Mouse (Mus musculus) left cerebral cortex, adult 11 months (tissue): ENCODE measurements at regions not wholly inside any gene's neighbourhood (a gene's known extent, or its start where the extent isn't known, plus 50 kb on each side); places are given as distances from the start of the nearest gene placed in this dataset.

ENCODE experiments used
- DNase-seq: peaks from one replicate; pipeline ENCODE4 v3.0.0; 2022; ENCODE audit warnings: low spot score

- DNase-seq: no peak
Measured at GRCm38 (mm10) chr1:33044388-33044787, 497.3 kb upstream of the Gm5415 start.

GRCm38 (mm10) chr1:33042424-33042823 is 495.3 kb upstream of the Gm5415 start:
- DNase-seq: no peak

GRCm38 (mm10) chr1:33040740-33041139 is 493.6 kb upstream of the Gm5415 start:
- DNase-seq: no peak

- DNase-seq: no peak
Measured at GRCm38 (mm10) chr1:33031991-33032390, 484.9 kb upstream of the Gm5415 start.

GRCm38 (mm10) chr1:33026683-33027415 is 479.8 kb upstream of the Gm5415 start:
- DNase-seq: no peak

GRCm38 (mm10) chr1:33025379-33025778 is 478.3 kb upstream of the Gm5415 start:
- DNase-seq: no peak

- no peak for DNase-seq
Measured at GRCm38 (mm10) chr1:33022852-33023251, 475.8 kb upstream of the Gm5415 start.

GRCm38 (mm10) chr1:33003992-33004391 is 456.9 kb upstream of the Gm5415 start:
- no peak for DNase-seq

- DNase-seq: no peak
Measured at GRCm38 (mm10) chr1:32964957-32965356, 417.9 kb upstream of the Gm5415 start.

- no peak for DNase-seq
Measured at GRCm38 (mm10) chr1:32959316-32959715, 412.2 kb upstream of the Gm5415 start.

- no peak for DNase-seq
Measured at GRCm38 (mm10) chr1:32946254-32946653, 399.2 kb upstream of the Gm5415 start.

GRCm38 (mm10) chr1:32930381-32930780 is 383.3 kb upstream of the Gm5415 start:
- DNase-seq: no peak

GRCm38 (mm10) chr1:32902437-32902836 is 355.3 kb upstream of the Gm5415 start:
- DNase-seq: no peak

- no peak for DNase-seq
Measured at GRCm38 (mm10) chr1:32887728-32888127, 340.6 kb upstream of the Gm5415 start.

- DNase-seq: no peak
Measured at GRCm38 (mm10) chr1:32872920-32873319, 325.8 kb upstream of the Gm5415 start.

GRCm38 (mm10) chr1:32866111-32866510 is 319.0 kb upstream of the Gm5415 start:
- no peak for DNase-seq

GRCm38 (mm10) chr1:32858040-32858439 is 310.9 kb upstream of the Gm5415 start:
- no peak for DNase-seq
